Mouse (Mus musculus): ENCODE measurements at regions not wholly inside any gene's neighbourhood (a gene's known extent, or its start where the extent isn't known, plus 50 kb on each side); places are given as distances from the start of the nearest gene placed in this dataset.

DNA sequence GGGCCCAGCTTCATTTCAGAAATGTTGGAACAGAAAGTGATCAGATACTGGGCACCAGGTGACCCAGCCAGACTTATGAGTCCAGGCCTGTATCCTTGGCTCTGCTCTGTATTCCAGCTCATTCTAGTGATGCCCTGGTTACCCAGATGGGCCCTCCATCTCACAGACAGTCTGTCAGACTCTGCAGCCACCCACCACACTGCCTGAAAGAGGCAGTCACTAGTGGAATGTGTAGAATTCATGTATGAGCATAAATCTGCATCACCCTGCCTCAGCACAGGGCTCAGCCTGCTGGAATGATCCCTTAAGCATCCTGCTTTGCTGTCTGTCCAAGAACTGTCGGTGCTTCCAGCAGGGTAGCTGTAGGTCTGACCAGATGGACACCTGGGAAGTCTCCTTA, 51.8 kb upstream of the Nectin1 start:
- Histone ChIP-seq H3K9me3 (ENCODE audit: control insufficient read depth, low read length) (no peaks in the 10 kb centered on the region), H3K27me3 (replicated peaks; ENCODE audit: control insufficient read depth, insufficient read depth, low read length) (no peaks in the 10 kb centered on the region), H3K27ac (ENCODE audit: low read length) (no peak overlapping the region), H3K9ac (ENCODE audit: low read depth, low read length) (no peak overlapping the region), H3K4me2 (ENCODE audit: low read depth, low read length) (no peak overlapping the region), H3K4me3 (ENCODE audit: low read length) (no peak overlapping the region), H3K4me1 (ENCODE audit: control insufficient read depth, insufficient read depth, low read length) (no peaks in the 10 kb centered on the region), H3K36me3 (ENCODE audit: control insufficient read depth, insufficient read depth, low read length) (no peaks in the 10 kb centered on the region)
- no peak for ATAC-seq
- WGBS: 67% methylated on average over 1 of the region's 1 CpGs

DNA sequence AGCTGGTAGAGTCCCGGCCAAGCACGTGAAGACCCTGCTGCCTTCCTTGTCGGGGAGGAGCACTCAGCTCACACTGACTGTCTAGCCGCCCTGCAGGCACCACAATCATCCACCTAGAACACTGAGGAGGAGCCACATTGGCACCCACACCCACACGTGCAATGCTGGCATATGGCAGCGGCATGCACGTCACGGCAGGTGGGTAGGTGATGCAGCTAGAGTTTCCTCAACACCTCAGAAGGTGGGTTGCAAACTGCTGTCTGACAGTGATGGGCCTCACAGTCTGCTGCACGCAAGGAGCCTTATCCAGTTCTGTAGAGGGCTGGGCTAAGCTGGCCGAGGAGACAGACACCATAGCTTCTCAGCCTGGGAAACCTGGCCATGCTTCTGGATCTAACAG, 51.2 kb upstream of the Nectin1 start:
- Histone ChIP-seq H3K27ac (ENCODE audit: low read length) (no peak overlapping the region), H3K9me3 (ENCODE audit: control insufficient read depth, low read length) (no peaks in the 10 kb centered on the region), H3K27me3 (replicated peaks; ENCODE audit: control insufficient read depth, insufficient read depth, low read length) (no peaks in the 10 kb centered on the region), H3K9ac (ENCODE audit: low read depth, low read length) (no peak overlapping the region), H3K4me1 (ENCODE audit: control insufficient read depth, insufficient read depth, low read length) (no peaks in the 10 kb centered on the region), H3K4me3 (ENCODE audit: low read length) (no peak overlapping the region), H3K36me3 (ENCODE audit: control insufficient read depth, insufficient read depth, low read length) (no peaks in the 10 kb centered on the region), H3K4me2 (ENCODE audit: low read depth, low read length) (no peak overlapping the region)
- 86% methylated on average over 10 of the region's 10 CpGs for WGBS
- no peak for ATAC-seq

Data from intestine, embryonic 16.5 days (tissue).